Mouse (Mus musculus) liver, adult (tissue): ENCODE results near the gene Swi5.

Source experiments
- GATA4 ChIP-seq: IDR thresholded peaks from 2 replicates; pipeline ENCODE4 v1.6.1; 2014; ENCODE audit warnings: mild to moderate bottlenecking, low read length; ENCODE audit not compliant: insufficient replicate concordance

Swi5 gene

GRCm38 (mm10) chr2:32252658-32253057, 35.2 kb downstream of the Swi5 start:
- no peak for TF ChIP-seq GATA4

GRCm38 (mm10) chr2:32251791-32252527, 35.9 kb downstream of the Swi5 start:
- TF ChIP-seq GATA4 = no peak

- no peak for TF ChIP-seq GATA4
These were observed 39.2 kb downstream of the Swi5 start for GRCm38 (mm10) chr2:32248377-32249361.

GRCm38 (mm10) chr2:32246741-32247140, 41.1 kb downstream of the Swi5 start:
- TF ChIP-seq GATA4 = no peak

GRCm38 (mm10) chr2:32242986-32243385, 44.9 kb downstream of the Swi5 start:
- TF ChIP-seq GATA4 = no peak

GRCm38 (mm10) chr2:32240591-32240990, 47.3 kb downstream of the Swi5 start:
- no peak for TF ChIP-seq GATA4

- TF ChIP-seq GATA4 = no peak
These were observed 49.0 kb downstream of the Swi5 start for GRCm38 (mm10) chr2:32238708-32239435.

- TF ChIP-seq GATA4 = no peak
These were observed 50.3 kb downstream of the Swi5 start for GRCm38 (mm10) chr2:32237571-32237970.

GRCm38 (mm10) chr2:32236760-32237487, 51.0 kb downstream of the Swi5 start:
- 0 out of 2 replicates have a peak, but pooled peaks have one; percentile 2 for TF ChIP-seq GATA4

- TF ChIP-seq GATA4 = peak; percentile 39; the same call in 1 of the 2 replicates
These were observed 51.8 kb downstream of the Swi5 start, which contains the start of gene Pomt1 for GRCm38 (mm10) chr2:32235886-32236759. Gene Pomt1 (plus strand): TSS chr2:32236590.

- no peak for TF ChIP-seq GATA4
These were observed 52.4 kb downstream of the Swi5 start for GRCm38 (mm10) chr2:32235433-32235832.
